Mouse (Mus musculus) ZHBTc4 (cell line): ENCODE measurements at regions not wholly inside any gene's neighbourhood (a gene's known extent, or its start where the extent isn't known, plus 50 kb on each side); places are given as distances from the start of the nearest gene placed in this dataset.
A peak's percentile ranks its signal among the peaks of the same experiment; 100 is the strongest.

Experiments
- DNase-seq: peaks from one replicate; pipeline ENCODE4 v3.0.0-alpha.2; 2011; ENCODE audit warnings: low read depth, low spot score

GRCm38 (mm10) chr13:86274926-86275622 is 228.4 kb upstream of the Cox7c start:
- no peak for DNase-seq

DNA sequence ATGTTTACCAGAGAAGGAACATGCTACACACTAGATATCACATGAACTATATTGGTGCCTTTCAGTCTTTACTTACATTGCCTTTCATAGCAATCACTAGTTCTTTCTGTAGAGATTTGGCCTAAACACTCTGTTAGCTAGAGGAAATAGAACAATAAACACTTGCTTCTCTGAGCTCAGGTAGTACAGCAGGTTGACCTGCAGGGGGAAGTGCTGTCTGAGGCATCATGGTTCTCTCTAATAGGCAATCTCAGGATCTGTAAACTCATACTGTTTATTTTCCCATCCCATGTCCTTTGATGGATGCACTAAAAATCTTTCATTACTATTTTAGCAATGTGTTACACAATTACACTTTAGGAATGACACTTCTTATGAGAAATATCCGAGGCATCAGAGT is 191.3 kb upstream of the Cox7c start:
- DNase-seq: peak; percentile 6

- no peak for DNase-seq
These were observed 158.9 kb upstream of the Cox7c start for GRCm38 (mm10) chr13:86205641-86206040.

GRCm38 (mm10) chr13:86180496-86180895 is 133.8 kb upstream of the Cox7c start:
- DNase-seq: peak; percentile 78

DNA sequence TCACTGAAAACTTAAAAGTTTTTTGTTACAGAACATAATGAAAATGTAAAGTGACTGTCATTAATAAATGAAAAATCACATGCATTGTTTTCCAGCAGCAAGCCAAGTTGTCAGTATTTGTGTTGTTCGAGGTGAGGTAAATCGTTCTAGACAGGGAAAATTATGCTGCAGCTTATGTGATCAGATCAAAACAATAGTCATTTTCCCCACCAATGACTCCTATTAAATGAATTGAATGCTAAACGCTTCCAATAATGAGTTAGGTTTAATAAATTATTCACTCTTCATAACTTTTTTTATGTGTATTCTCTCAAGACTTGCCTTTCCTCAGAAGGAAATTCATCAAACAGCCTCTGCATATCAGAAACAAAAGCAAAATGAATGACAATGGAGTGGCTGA is 100.6 kb upstream of the Cox7c start:
- no peak for DNase-seq

- DNase-seq: peak; percentile 2
These were observed 64.8 kb upstream of the Cox7c start for GRCm38 (mm10) chr13:86111372-86112094.

DNA sequence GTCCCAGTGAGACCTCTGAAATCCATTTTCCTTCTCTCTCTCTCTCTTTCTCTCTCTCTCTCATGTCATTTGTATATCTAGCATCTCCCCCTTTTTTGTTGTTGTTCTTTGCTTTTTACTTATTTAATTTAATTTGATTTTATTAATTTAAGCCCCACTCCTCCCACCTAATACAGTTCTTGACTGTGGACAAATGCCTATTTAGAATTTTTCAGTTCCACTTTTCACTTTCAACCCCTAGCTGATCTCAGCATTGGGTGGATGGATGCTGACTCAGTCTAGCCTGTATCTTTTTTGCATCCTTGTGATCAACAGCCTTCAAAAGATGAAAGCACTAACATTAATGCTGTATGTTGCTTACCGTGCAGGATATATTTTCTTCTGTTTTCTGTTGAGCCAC is 55.5 kb upstream of the Cox7c start:
- no peak for DNase-seq

- peak; percentile 75 for DNase-seq
These were observed 51.1 kb upstream of the Cox7c start for GRCm38 (mm10) chr13:86097836-86098235.

DNA sequence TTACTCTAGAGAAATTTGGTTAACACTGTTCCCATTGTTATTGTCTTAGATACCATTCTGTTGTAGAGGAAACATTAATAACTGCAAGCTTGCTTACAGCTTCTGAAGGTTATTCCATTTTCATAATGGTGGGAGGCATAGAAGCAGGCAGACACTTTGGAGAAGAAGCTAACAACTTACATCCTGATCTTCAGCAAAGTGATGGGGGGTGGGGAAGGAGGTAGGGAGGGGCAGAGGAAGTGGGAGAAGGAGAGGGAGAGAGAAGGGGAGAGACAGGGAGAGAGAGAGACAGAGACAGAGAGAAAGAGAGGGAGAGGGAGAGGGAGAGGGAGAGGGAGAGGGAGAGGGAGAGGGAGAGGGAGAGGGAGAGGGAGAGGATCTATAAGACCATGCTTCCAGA is 50.6 kb upstream of the Cox7c start:
- DNase-seq: peak; percentile 11
